Mouse (Mus musculus) liver, embryonic 13.5 days (tissue): ENCODE data around the gene Cd79a. TPM values are rescaled to one million over a fixed set of nuclear protein-coding genes. Genes with fewer than 3 reads are reported as not detected.
A peak's percentile ranks its signal among the peaks of the same experiment; 100 is the strongest.

ENCODE experiments used
- ATAC-seq: fragments of 200-750 bp; cut with Nextera tagmentation; 2 replicates; pipeline ENCODE4 v1.8.0; 2017; ENCODE audit warnings: low read depth, mild to moderate bottlenecking, moderate number of reproducible peaks, moderate library complexity
- DNase-seq: peaks from one replicate; pipeline ENCODE4 v3.0.0; 2022
- H3K27ac ChIP-seq: fragments of 300-500 bp; sonication (generic); 2 replicates; pipeline ENCODE4 v1.5.1; 2015; ENCODE audit warnings: moderate library complexity, mild to moderate bottlenecking, inconsistent platforms
- H3K27me3 ChIP-seq: fragments of 300-500 bp; sonication (generic); 2 replicates; pipeline ENCODE4 v1.6.1; 2015; ENCODE audit warnings: mild to moderate bottlenecking, inconsistent platforms
- H3K36me3 ChIP-seq: fragments of 300-500 bp; sonication (generic); 2 replicates; pipeline ENCODE4 v1.6.1; 2015; ENCODE audit warnings: mild to moderate bottlenecking, inconsistent platforms
- H3K4me1 ChIP-seq: fragments of 300-500 bp; sonication (generic); replicated peaks from 2 replicates; pipeline ENCODE4 v1.6.1; 2015; ENCODE audit warnings: inconsistent platforms
- H3K4me2 ChIP-seq: fragments of 300-500 bp; sonication (generic); 2 replicates; pipeline ENCODE4 v1.6.1; 2015; ENCODE audit warnings: inconsistent platforms, mild to moderate bottlenecking, moderate library complexity
- H3K4me3 ChIP-seq: fragments of 300-500 bp; sonication (generic); replicated peaks from 2 replicates; pipeline ENCODE4 v1.5.1; 2015; ENCODE audit warnings: mild to moderate bottlenecking, inconsistent platforms
- H3K9ac ChIP-seq: fragments of 300-500 bp; sonication (generic); 2 replicates; pipeline ENCODE4 v1.6.1; 2015; ENCODE audit warnings: mild to moderate bottlenecking, inconsistent platforms
- H3K9me3 ChIP-seq: fragments of 300-500 bp; sonication (generic); replicated peaks from 2 replicates; pipeline ENCODE4 v1.6.1; 2016; ENCODE audit warnings: inconsistent platforms
- WGBS: fragments of 180-500 bp; shearing (Covaris S2); methylation state at CpG from one replicate; pipeline ENCODE4 v1.1.7; 2015; ENCODE audit not compliant: insufficient replicate concordance; 5-methylcytosine and 5-hydroxymethylcytosine counted together
- polyA plus RNA-seq: library from polyadenylated mRNA; unstranded; fragments of >200 nt; fragmentation: Nextera tagmentation; extraction: Ambion mirVana; gene quantifications from 2 replicates; pipeline ENCODE4 v1.2.1, GENCODE M21; 2015

Gene Cd79a
- polyA plus RNA-seq, 1 experiment from 2014 or later = 0.61 TPM

GRCm38 (mm10) chr7:24864156-24864555 is 33.0 kb upstream of the Cd79a start:
- Histone ChIP-seq H3K4me2 (no peak overlapping the region), H3K9ac (no peak overlapping the region), H3K27ac (no peak overlapping the region; the same call in 1 of the 2 replicates), H3K9me3 (no peaks in the 10 kb centered on the region), H3K4me1 (peaks cover 36% of the 10 kb centered on the region), H3K36me3 (no peaks in the 10 kb centered on the region), H3K27me3 (peaks cover 34% of the 10 kb centered on the region), H3K4me3 (no peak overlapping the region)
- DNase-seq = no peak
- no peak for ATAC-seq
- WGBS = 33% methylated on average over 6 of the region's 6 CpGs

DNA sequence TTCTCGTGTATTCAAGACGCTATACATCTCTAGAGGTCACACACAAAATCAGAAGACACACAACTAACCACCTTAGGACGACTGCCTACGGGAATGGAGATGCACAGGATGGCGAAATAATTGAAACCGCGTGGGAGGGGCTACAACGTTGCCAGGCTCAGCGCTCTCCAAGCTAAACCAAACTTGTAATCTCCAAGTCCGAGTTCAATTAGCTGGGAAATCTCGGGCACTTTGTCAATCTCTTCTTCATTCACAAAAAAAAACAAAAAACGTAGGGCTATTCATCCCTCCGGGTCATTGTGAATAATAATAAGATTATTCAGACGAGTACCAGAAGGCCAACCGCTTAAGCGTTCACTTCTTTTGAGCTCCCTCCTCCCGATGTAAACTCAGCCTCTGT is 28.1 kb upstream of the Cd79a start:
- Histone ChIP-seq H3K4me1 (peaks cover 12% of the 10 kb centered on the region), H3K27me3 (peaks cover 69% of the 10 kb centered on the region)
- ATAC-seq = no peak

GRCm38 (mm10) chr7:24869532-24870165 is 27.5 kb upstream of the Cd79a start, which contains the start of the genes Lypd4 and Dmrtc2:
TSS of gene Lypd4 (minus strand) at chr7:24869941.
TSS of gene Dmrtc2 (plus strand) at chr7:24870057.
- Histone ChIP-seq H3K27ac (no peak within 1 kb of the TSS), H3K4me3 (no peak within 1 kb of the TSS), H3K9me3 (0 out of 2 replicates have a peak, but pooled peaks cover 3% of the 10 kb centered on the region), H3K36me3 (no peaks in the 10 kb centered on the region), H3K4me1 (peaks cover 6% of the 10 kb centered on the region; the same call in 1 of the 2 replicates), H3K9ac (no peak within 1 kb of the TSS), H3K4me2 (no peak within 1 kb of the TSS), H3K27me3 (peaks cover 68% of the 10 kb centered on the region)
- DNase-seq (no peak), ATAC-seq (no peak; the same call in 1 of the 2 replicates)
- WGBS = 49% methylated on average over 41 of the region's 41 CpGs

More for the DNA sequence above, 28.1 kb upstream of the Cd79a start:
- Histone ChIP-seq H3K9me3 (0 out of 2 replicates have a peak, but pooled peaks cover 3% of the 10 kb centered on the region), H3K4me3 (no peak overlapping the region), H3K27ac (no peak overlapping the region), H3K36me3 (no peaks in the 10 kb centered on the region), H3K4me2 (no peak overlapping the region), H3K9ac (no peak overlapping the region)
- WGBS = 57% methylated on average over 17 of the region's 17 CpGs
- no peak for DNase-seq

DNA sequence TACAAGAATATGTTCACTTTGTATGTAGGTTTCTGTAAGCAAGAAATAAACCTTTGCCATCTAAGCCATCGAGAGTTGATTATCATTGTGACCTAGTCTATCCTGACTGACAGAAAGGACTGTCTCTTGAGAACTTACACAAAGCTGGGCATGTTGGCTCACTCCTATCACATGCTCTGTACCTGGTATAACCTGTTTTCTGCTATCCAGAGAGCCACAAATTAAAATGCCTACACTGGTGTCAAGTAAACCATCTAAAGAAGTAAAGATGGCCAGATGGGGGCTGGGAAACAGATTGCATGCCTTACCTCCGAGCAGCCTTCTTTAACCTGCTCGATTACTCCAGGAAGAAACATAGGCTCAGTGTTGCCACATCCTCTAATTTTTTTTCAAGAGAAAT is 19.6 kb upstream of the Cd79a start:
- peaks cover 26% of the 10 kb centered on the region for H3K27me3 ChIP-seq
- ATAC-seq (no peak), DNase-seq (no peak)
- H3K27ac ChIP-seq = no peak overlapping the region
- H3K4me3 ChIP-seq = no peak overlapping the region
- no peaks in the 10 kb centered on the region for H3K36me3 ChIP-seq
- no peaks in the 10 kb centered on the region for H3K9me3 ChIP-seq
- H3K4me2 ChIP-seq = no peak overlapping the region
- H3K4me1 ChIP-seq = peaks cover 2% of the 10 kb centered on the region; the same call in 1 of the 2 replicates
- WGBS = 63% methylated on average over 3 of the region's 3 CpGs
- no peak overlapping the region for H3K9ac ChIP-seq

- DNase-seq = no peak
- H3K9ac ChIP-seq = no peak overlapping the region
- no peak overlapping the region for H3K4me3 ChIP-seq
- peaks cover 11% of the 10 kb centered on the region for H3K4me1 ChIP-seq
- WGBS = 70% methylated on average over 2 of the region's 2 CpGs
- H3K27ac ChIP-seq = no peak overlapping the region
- no peaks in the 10 kb centered on the region for H3K9me3 ChIP-seq
- H3K36me3 ChIP-seq = no peaks in the 10 kb centered on the region
- peaks cover 16% of the 10 kb centered on the region for H3K27me3 ChIP-seq
- no peak overlapping the region for H3K4me2 ChIP-seq
- ATAC-seq = no peak
Measured at GRCm38 (mm10) chr7:24879620-24880019, 17.6 kb upstream of the Cd79a start.

- Histone ChIP-seq H3K9me3 (no peaks in the 10 kb centered on the region), H3K27me3 (no peaks in the 10 kb centered on the region), H3K4me1 (peaks cover 34% of the 10 kb centered on the region), H3K9ac (no peak overlapping the region), H3K4me3 (no peak overlapping the region), H3K27ac (no peak overlapping the region), H3K36me3 (peaks cover 26% of the 10 kb centered on the region), H3K4me2 (no peak overlapping the region)
- ATAC-seq (no peak), DNase-seq (no peak)
- WGBS = 85% methylated on average over 9 of the region's 9 CpGs
Measured at GRCm38 (mm10) chr7:24882416-24883199, 14.6 kb upstream of the Cd79a start.

DNA sequence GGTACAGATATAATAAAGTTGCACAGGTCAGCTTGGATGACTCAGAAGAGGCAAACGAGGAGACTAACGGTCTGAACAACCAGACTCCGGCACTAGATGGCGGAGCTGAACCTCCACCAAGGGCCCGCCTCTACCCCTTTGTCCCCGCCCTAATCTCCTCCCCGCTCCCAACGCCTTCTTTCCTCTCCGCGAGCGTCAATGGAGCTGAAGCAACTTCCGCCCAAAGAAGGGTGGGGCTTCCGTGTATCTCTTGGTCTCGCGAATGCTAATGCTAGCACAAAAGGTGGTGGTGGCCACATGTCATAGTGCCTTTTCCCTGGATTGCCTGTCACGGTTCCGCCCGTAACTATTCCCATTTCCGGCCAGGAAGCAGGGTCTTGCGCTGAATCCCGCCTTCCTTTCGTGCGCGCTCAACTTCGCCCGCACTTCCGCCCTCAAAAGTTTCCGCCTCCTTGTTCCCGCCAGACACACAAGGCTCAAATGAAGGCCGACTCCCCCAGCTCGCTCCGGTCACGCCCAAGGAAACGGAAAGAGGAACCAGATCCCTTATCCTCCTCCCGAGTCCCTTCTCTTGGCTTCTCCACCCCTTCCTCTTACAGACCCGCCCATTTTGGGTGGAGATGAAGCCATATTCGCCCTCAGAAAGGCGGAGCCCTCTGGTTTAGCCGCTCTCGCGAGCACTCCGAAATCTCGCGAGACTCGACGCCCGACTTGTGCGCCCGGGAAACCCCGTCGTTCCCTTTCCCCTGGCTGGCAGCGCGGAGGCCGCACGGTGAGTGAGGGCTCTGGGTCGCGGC is 13.1 kb upstream of the Cd79a start, which contains the start of gene Rps19:
TSS of gene Rps19 (plus strand) at position 476 of the 797 bp plus-strand sequence.
- Histone ChIP-seq H3K4me1 (peaks cover 49% of the 10 kb centered on the region), H3K27me3 (no peaks in the 10 kb centered on the region), H3K36me3 (peaks cover 41% of the 10 kb centered on the region), H3K9ac (peak within 1 kb of the TSS; percentile 100), H3K4me3 (peak within 1 kb of the TSS; percentile 100), H3K4me2 (peak within 1 kb of the TSS; percentile 94), H3K27ac (peak within 1 kb of the TSS; percentile 98), H3K9me3 (no peaks in the 10 kb centered on the region)
- under 1% methylated on average over 57 of the region's 57 CpGs for WGBS
- DNase-seq (peak; percentile 97), ATAC-seq (peak; percentile 92)

GRCm38 (mm10) chr7:24884693-24885291 is 12.4 kb upstream of the Cd79a start:
- Histone ChIP-seq H3K36me3 (peaks cover 48% of the 10 kb centered on the region), H3K27ac (peak overlapping the region; percentile 98), H3K4me2 (peak overlapping the region; percentile 94), H3K4me3 (peak overlapping the region; percentile 100), H3K9ac (peak overlapping the region; percentile 100), H3K27me3 (no peaks in the 10 kb centered on the region), H3K9me3 (no peaks in the 10 kb centered on the region), H3K4me1 (peaks cover 55% of the 10 kb centered on the region)
- ATAC-seq = no peak
- no peak for DNase-seq
- under 1% methylated on average over 47 of the region's 47 CpGs for WGBS

DNA sequence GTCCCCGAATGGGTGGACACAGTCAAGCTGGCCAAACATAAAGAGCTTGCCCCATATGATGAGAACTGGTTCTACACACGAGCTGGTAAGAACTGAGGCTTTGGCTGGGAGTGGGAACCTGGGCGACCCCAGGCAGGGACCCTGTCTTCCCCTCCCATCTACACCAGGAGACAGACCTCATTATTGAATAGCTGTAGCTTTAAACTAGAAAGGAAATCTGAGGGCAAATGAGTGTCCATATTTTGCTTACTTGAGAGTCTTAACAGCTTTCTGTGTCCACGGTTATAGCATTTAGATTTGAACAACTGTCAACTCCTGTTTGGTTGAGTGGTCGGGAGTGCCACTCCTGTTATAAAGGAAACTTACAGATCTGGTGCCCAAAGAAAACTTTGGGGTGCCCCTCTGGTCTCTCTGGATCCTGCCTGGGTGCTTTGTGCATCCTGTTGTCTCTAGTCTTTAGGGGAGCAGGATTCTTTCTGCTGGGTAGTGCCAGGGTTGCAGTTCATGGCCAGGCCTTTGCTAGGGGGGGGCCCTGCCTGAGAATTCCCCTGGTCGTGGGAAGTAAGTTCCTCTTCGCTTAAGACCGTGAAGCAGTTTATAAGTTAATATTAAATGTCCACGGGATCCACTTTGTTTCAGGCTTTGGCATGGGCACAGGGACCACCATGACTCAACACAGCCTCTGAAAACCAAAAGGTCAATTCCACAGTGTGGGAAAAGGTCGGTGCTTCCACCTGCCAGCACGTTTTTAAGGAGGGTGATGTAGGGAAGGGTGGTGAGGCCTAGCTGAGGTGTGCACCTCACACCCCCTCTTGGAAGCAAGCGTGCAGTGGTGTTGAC is 11.5 kb upstream of the Cd79a start:
- ATAC-seq (no peak), DNase-seq (no peak)
- WGBS = 8% methylated on average over 12 of the region's 12 CpGs
- Histone ChIP-seq H3K27me3 (no peaks in the 10 kb centered on the region), H3K9ac (peak overlapping the region; percentile 100), H3K4me2 (peak overlapping the region; percentile 94), H3K4me1 (peaks cover 56% of the 10 kb centered on the region), H3K27ac (peak overlapping the region; percentile 98), H3K36me3 (peaks cover 55% of the 10 kb centered on the region), H3K4me3 (peak overlapping the region; percentile 100), H3K9me3 (no peaks in the 10 kb centered on the region)

DNA sequence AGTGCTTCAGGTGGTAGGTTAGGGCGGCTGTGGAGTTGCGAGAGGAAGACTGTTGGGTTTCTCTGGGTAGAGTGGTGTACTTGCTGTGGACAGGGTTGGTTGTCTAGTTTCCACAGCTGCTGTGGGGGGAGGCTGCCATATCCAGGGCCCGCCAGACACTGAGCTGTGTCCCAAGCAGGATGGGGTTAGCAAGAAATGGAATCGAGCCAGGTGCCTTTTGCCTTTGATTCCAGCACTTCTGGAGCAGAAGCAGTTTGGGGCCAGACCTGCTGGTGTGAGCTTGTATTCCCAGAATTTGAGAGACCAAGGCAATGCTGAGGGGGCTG is 10.9 kb upstream of the Cd79a start:
- DNase-seq (no peak), ATAC-seq (no peak)
- Histone ChIP-seq H3K27ac (peak overlapping the region; percentile 98), H3K36me3 (peaks cover 61% of the 10 kb centered on the region), H3K9me3 (no peaks in the 10 kb centered on the region), H3K27me3 (no peaks in the 10 kb centered on the region), H3K4me3 (peak overlapping the region; percentile 100), H3K4me2 (peak overlapping the region; percentile 94), H3K4me1 (peaks cover 61% of the 10 kb centered on the region), H3K9ac (peak overlapping the region; percentile 100)
- WGBS = 26% methylated on average over 4 of the region's 4 CpGs
